1 mouse cellular context compared by ENCODE assay signal in the genomic region with DNA sequence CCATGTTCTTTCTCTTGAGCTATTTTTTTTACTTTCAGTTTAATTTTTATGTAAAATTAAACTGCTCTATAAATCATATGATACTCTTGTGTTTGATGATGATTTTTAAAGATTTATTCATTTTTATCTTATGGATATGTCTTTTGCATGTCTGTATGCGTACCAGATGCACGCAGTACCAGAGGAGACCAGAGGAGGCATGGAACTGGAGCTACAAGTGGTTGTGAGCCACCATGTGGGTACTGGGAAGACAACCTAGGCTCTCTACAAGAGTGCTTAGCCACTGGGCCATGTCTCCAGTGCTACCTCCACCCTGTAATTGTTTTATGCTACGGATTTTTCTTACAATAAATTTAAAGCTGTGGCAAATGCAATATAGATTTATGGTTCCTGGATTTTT.
TF ChIP-seq lines count a peak whose summit lies in the region.

No protein-coding gene starts in this region.

TF ChIP-seq in MEL, 35 proteins besides CTCF, POLR2A, EP300 and RAD21 (continued from another document):
- TF ChIP-seq USF2 (IDR thresholded peaks at IDR 0.05; ENCODE audit: borderline replicate concordance in 1 of 2, insufficient read depth in 1 of 2, low read depth in 1 of 2, low read length in 2 of 2) (no peak), ZC3H11A (IDR thresholded peaks at IDR 0.05; ENCODE audit: low read depth, low read length) (no peak), ELF1 (IDR thresholded peaks at IDR 0.05; ENCODE audit: low read depth, low read length) (no peak), GATA1 (IDR thresholded peaks at IDR 0.05; ENCODE audit: low read depth, low read length) (no peak), MXI1 (IDR thresholded peaks at IDR 0.05; ENCODE audit: low read depth, low read length) (no peak), BHLHE40 (IDR thresholded peaks at IDR 0.05; ENCODE audit: borderline replicate concordance, low read depth, low read length) (no peak)
